Mouse (Mus musculus) liver, adult 2 months (tissue): Measurements from ENCODE around the gene Tab1. TPM values are rescaled to one million over a fixed set of nuclear protein-coding genes. Genes with fewer than 3 reads are reported as not detected.

Experiments used
- DNase-seq: peaks from one replicate; pipeline ENCODE4 v3.0.0-alpha.2; 2011; ENCODE audit warnings: low read depth, low spot score; ENCODE audit errors: extremely low read depth
- H3K27ac ChIP-seq: fragments of 200-500 bp; replicated peaks from 2 replicates; pipeline ENCODE4 v1.5.1; 2012; ENCODE audit warnings: low read depth, mild to moderate bottlenecking, control low read depth, inconsistent platforms, low read length; ENCODE audit not compliant: insufficient read depth
- H3K27me3 ChIP-seq: fragments of 200-500 bp; 2 replicates; pipeline ENCODE4 v1.6.1; 2012; ENCODE audit warnings: mild to moderate bottlenecking, moderate library complexity, low read length, inconsistent platforms; ENCODE audit not compliant: control insufficient read depth, insufficient read depth
- H3K36me3 ChIP-seq: fragments of 200-500 bp; 2 replicates; pipeline ENCODE4 v1.6.1; 2012; ENCODE audit warnings: low read length, inconsistent platforms; ENCODE audit not compliant: control insufficient read depth, insufficient read depth
- H3K4me1 ChIP-seq: fragments of 200-500 bp; 2 replicates; pipeline ENCODE4 v1.6.1; 2011; ENCODE audit warnings: low read length; ENCODE audit not compliant: control insufficient read depth, insufficient read depth
- H3K4me3 ChIP-seq: fragments of 200-500 bp; 2 replicates; pipeline ENCODE4 v1.5.1; 2011; ENCODE audit warnings: low read depth, mild to moderate bottlenecking, control low read depth, low read length, moderate library complexity; ENCODE audit not compliant: insufficient read depth
- H3K79me2 ChIP-seq: fragments of 200-500 bp; 2 replicates; pipeline ENCODE4 v1.6.1; 2012; ENCODE audit warnings: inconsistent platforms, mild to moderate bottlenecking, low read length, moderate library complexity; ENCODE audit not compliant: control insufficient read depth, insufficient read depth
- H3K9ac ChIP-seq: fragments of 200-500 bp; 2 replicates; pipeline ENCODE4 v1.6.1; 2012; ENCODE audit warnings: low read depth, mild to moderate bottlenecking, control low read depth, inconsistent platforms, low read length
- CTCF ChIP-seq: fragments of 200-500 bp; IDR thresholded peaks from 2 replicates; pipeline ENCODE4 v1.5.1; 2011; ENCODE audit warnings: low read depth, low read length, control low read depth
- POLR2A ChIP-seq: fragments of 200-500 bp; IDR thresholded peaks from 2 replicates; pipeline ENCODE4 v1.6.1; 2011; ENCODE audit warnings: low read length, control low read depth; ENCODE audit not compliant: insufficient read depth; ENCODE audit errors: extremely low read depth
- WGBS: fragments of 180-500 bp; shearing (Covaris S2); methylation state at CpG from one replicate; pipeline ENCODE4 v1.1.7; 2018; 5-methylcytosine and 5-hydroxymethylcytosine counted together
- polyA plus RNA-seq: library from polyadenylated mRNA; depleted of rRNA; stranded (reverse); fragments of >200 nt; gene quantifications from 2 replicates; pipeline ENCODE4 v1.2.3, GENCODE M21; 2012
- total RNA-seq: library from RNA; depleted of rRNA; stranded (reverse); fragments of >200 nt; gene quantifications from 2 replicates; pipeline ENCODE4 v1.2.3, GENCODE M21; 2014

The Tab1 gene
- total and polyA plus RNA-seq, 2 experiments: 4.1 to 5.0 TPM

GRCm38 (mm10) chr15:80107575-80107974, 25.4 kb upstream of the Tab1 start:
- no peak for TF ChIP-seq POLR2A
- TF ChIP-seq CTCF: no peak
- Histone ChIP-seq H3K27me3 (no peaks in the 10 kb centered on the region), H3K4me1 (no peaks in the 10 kb centered on the region), H3K9ac (no peak overlapping the region), H3K79me2 (no peaks in the 10 kb centered on the region), H3K4me3 (no peak overlapping the region), H3K27ac (no peak overlapping the region), H3K36me3 (no peaks in the 10 kb centered on the region)
- WGBS: 91% methylated on average over 3 of the region's 3 CpGs
- no peak for DNase-seq

GRCm38 (mm10) chr15:80111436-80111835, 21.5 kb upstream of the Tab1 start:
- Histone ChIP-seq H3K79me2 (no peaks in the 10 kb centered on the region), H3K27ac (no peak overlapping the region), H3K27me3 (no peaks in the 10 kb centered on the region), H3K4me1 (no peaks in the 10 kb centered on the region), H3K36me3 (no peaks in the 10 kb centered on the region), H3K4me3 (no peak overlapping the region), H3K9ac (no peak overlapping the region)
- DNase-seq: no peak
- TF ChIP-seq POLR2A (no peak), CTCF (no peak)
- 84% methylated on average over 12 of the region's 12 CpGs for WGBS

- Histone ChIP-seq H3K9ac (no peak overlapping the region), H3K27me3 (no peaks in the 10 kb centered on the region), H3K4me1 (no peaks in the 10 kb centered on the region), H3K27ac (no peak overlapping the region), H3K79me2 (no peaks in the 10 kb centered on the region), H3K4me3 (no peak overlapping the region), H3K36me3 (no peaks in the 10 kb centered on the region)
- no peak for TF ChIP-seq CTCF
- no peak for TF ChIP-seq POLR2A
- 62% methylated on average over 2 of the region's 2 CpGs for WGBS
- no peak for DNase-seq
These were observed 20.4 kb upstream of the Tab1 start for GRCm38 (mm10) chr15:80112499-80112898.

- H3K27ac ChIP-seq: no peak overlapping the region
- H3K9ac ChIP-seq: no peak overlapping the region
- no peaks in the 10 kb centered on the region for H3K27me3 ChIP-seq
These were observed 18.5 kb upstream of the Tab1 start for GRCm38 (mm10) chr15:80114414-80114813.

GRCm38 (mm10) chr15:80115256-80115655, 17.7 kb upstream of the Tab1 start:
- H3K9ac ChIP-seq: no peak overlapping the region
- 60% methylated on average over 5 of the region's 5 CpGs for WGBS
- no peak overlapping the region for H3K27ac ChIP-seq
- H3K27me3 ChIP-seq: no peaks in the 10 kb centered on the region
- no peaks in the 10 kb centered on the region for H3K79me2 ChIP-seq
- H3K4me1 ChIP-seq: no peaks in the 10 kb centered on the region
- H3K4me3 ChIP-seq: no peak overlapping the region
- DNase-seq: no peak
- TF ChIP-seq CTCF (no peak), POLR2A (no peak)
- no peaks in the 10 kb centered on the region for H3K36me3 ChIP-seq

More at GRCm38 (mm10) chr15:80114414-80114813, 18.5 kb upstream of the Tab1 start:
- no peaks in the 10 kb centered on the region for H3K79me2 ChIP-seq
- no peaks in the 10 kb centered on the region for H3K4me1 ChIP-seq
- 92% methylated on average over 7 of the region's 7 CpGs for WGBS
- TF ChIP-seq CTCF (no peak), POLR2A (no peak)
- no peak overlapping the region for H3K4me3 ChIP-seq
- no peaks in the 10 kb centered on the region for H3K36me3 ChIP-seq
- DNase-seq: no peak

GRCm38 (mm10) chr15:80115866-80116794, 16.8 kb upstream of the Tab1 start:
- H3K27me3 ChIP-seq: no peaks in the 10 kb centered on the region
- H3K9ac ChIP-seq: no peak overlapping the region
- H3K36me3 ChIP-seq: no peaks in the 10 kb centered on the region
- no peaks in the 10 kb centered on the region for H3K79me2 ChIP-seq
- TF ChIP-seq POLR2A (no peak), CTCF (no peak)
- no peak for DNase-seq
- WGBS: 69% methylated on average over 13 of the region's 13 CpGs
- no peaks in the 10 kb centered on the region for H3K4me1 ChIP-seq
- no peak overlapping the region for H3K4me3 ChIP-seq
- no peak overlapping the region for H3K27ac ChIP-seq
